Mouse (Mus musculus) ES-E14 (cell line): Measurements from ENCODE around the gene Olfr969.

Experiments used
- CHD2 ChIP-seq: IDR thresholded peaks from 2 replicates; pipeline ENCODE4 v1.6.1; 2014; ENCODE audit warnings: mild to moderate bottlenecking, low read depth, low read length, inconsistent platforms
- HCFC1 ChIP-seq: IDR thresholded peaks from 2 replicates; pipeline ENCODE4 v1.6.1; 2012; ENCODE audit warnings: low read length, inconsistent platforms, borderline replicate concordance; ENCODE audit not compliant: insufficient read depth
- MAFK ChIP-seq: IDR thresholded peaks from 2 replicates; pipeline ENCODE4 v1.6.1; 2014; ENCODE audit warnings: mild to moderate bottlenecking, low read depth, low read length, inconsistent platforms; ENCODE audit not compliant: insufficient read depth
- ZC3H11A ChIP-seq: IDR thresholded peaks from 2 replicates; pipeline ENCODE4 v1.6.1; 2012; ENCODE audit warnings: low read depth, mild to moderate bottlenecking, inconsistent platforms, low read length, borderline replicate concordance
- ZNF384 ChIP-seq: IDR thresholded peaks from 2 replicates; pipeline ENCODE4 v1.6.1; 2012; ENCODE audit warnings: low read depth, low read length, inconsistent platforms

DNA sequence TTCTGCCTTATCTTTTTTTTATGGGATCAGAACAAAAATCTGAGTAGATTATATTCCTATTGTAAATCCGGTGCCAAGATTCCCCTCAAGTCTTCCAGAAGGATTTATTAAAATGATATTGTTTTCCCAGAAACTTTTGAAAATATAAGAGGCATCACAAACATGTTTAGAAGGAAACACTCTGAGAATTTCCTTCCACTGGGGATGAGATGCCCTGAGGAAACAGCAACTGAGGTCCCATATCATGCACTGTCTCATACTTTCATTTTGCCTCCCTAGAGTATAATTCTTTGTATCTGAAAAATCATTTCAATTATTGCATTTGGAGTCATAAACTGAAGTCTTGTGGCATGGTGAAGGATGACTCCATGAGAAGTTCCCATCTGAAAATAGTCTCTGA lies 7.6 kb upstream of the Olfr969 start, which contains the start of gene Olfr968:
- TF ChIP-seq HCFC1, result no peak
- TF ChIP-seq CHD2, result no peak
- TF ChIP-seq MAFK, result no peak
- TF ChIP-seq ZNF384, result no peak
- no peak for TF ChIP-seq ZC3H11A
